Mouse (Mus musculus) cerebellum, adult 18-20 months (tissue): ENCODE measurements around the gene Gnl3l.
A peak's percentile ranks its signal among the peaks of the same experiment; 100 is the strongest.

Experiments used
- DNase-seq, 2 experiments: peaks; one replicate each; pipeline ENCODE4 v3.0.0; 2021

Gene Gnl3l

GRCm38 (mm10) chrX:151016938-151017877 is at the start of gene Gnl3l:
Gnl3l (minus strand) TSS chrX:151017322.
- peak; percentile 86 to 89 for DNase-seq

- DNase-seq: no peak
Measured at GRCm38 (mm10) chrX:151066071-151066666, 49.0 kb upstream of the Gnl3l start.

- DNase-seq: no peak
Measured at GRCm38 (mm10) chrX:151061615-151062299, 44.6 kb upstream of the Gnl3l start.

GRCm38 (mm10) chrX:151059346-151059745 is 42.2 kb upstream of the Gnl3l start:
- no peak for DNase-seq

GRCm38 (mm10) chrX:151055559-151055958 is 38.4 kb upstream of the Gnl3l start:
- no peak for DNase-seq

- DNase-seq: no peak
Measured at GRCm38 (mm10) chrX:151054489-151054888, 37.4 kb upstream of the Gnl3l start.

- DNase-seq: peak in 1 of 2 experiments; percentile 23
Measured at GRCm38 (mm10) chrX:151050337-151050736, 33.2 kb upstream of the Gnl3l start.

GRCm38 (mm10) chrX:151049661-151050215 is 32.6 kb upstream of the Gnl3l start:
- DNase-seq: no peak

GRCm38 (mm10) chrX:151047431-151048058 is 30.4 kb upstream of the Gnl3l start:
- peak; percentile 27 to 57 for DNase-seq

- peak; percentile 90 for DNase-seq
Measured at GRCm38 (mm10) chrX:151046777-151047430, 29.8 kb upstream of the Gnl3l start.

- DNase-seq: peak in 1 of 2 experiments; percentile 23
Measured at GRCm38 (mm10) chrX:151046321-151046720, 29.2 kb upstream of the Gnl3l start.

GRCm38 (mm10) chrX:151045850-151046249 is 28.7 kb upstream of the Gnl3l start, which contains the start of gene Fgd1:
Fgd1 (plus strand) TSS chrX:151046150.
- DNase-seq: no peak

GRCm38 (mm10) chrX:151041223-151041622 is 24.1 kb upstream of the Gnl3l start:
- DNase-seq: no peak

GRCm38 (mm10) chrX:151031400-151031799 is 14.3 kb upstream of the Gnl3l start:
- no peak for DNase-seq

GRCm38 (mm10) chrX:151018798-151019197 is 1.7 kb upstream of the Gnl3l start:
- DNase-seq: no peak

GRCm38 (mm10) chrX:151017897-151018296 is 775 bp upstream of the Gnl3l start:
- DNase-seq: peak in 1 of 2 experiments; percentile 12

GRCm38 (mm10) chrX:150996775-150997174 is 20.3 kb downstream of the Gnl3l start:
- no peak for DNase-seq

- DNase-seq: no peak
Measured at GRCm38 (mm10) chrX:150981621-150982020, 35.5 kb downstream of the Gnl3l start.

GRCm38 (mm10) chrX:150975424-150975823 is 41.7 kb downstream of the Gnl3l start:
- DNase-seq: no peak

- DNase-seq: no peak
Measured at GRCm38 (mm10) chrX:150963027-150963426, 54.1 kb downstream of the Gnl3l start.

- no peak for DNase-seq
Measured at GRCm38 (mm10) chrX:150960702-150961101, 56.4 kb downstream of the Gnl3l start.
